Mouse (Mus musculus) limb, embryonic 14.5 days (tissue): ENCODE measurements at regions not wholly inside any gene's neighbourhood (a gene's known extent, or its start where the extent isn't known, plus 50 kb on each side); places are given as distances from the start of the nearest gene placed in this dataset.

ENCODE experiments used
- ATAC-seq: fragments of 200-750 bp; cut with Nextera tagmentation; 2 replicates; pipeline ENCODE4 v1.8.0; 2017; ENCODE audit warnings: low read depth, moderate number of reproducible peaks, moderate TSS enrichment; ENCODE audit not compliant: low FRiP score
- DNase-seq: peaks from one replicate; pipeline ENCODE4 v3.0.0-alpha.2; 2015; ENCODE audit warnings: low spot score
- H3K27ac ChIP-seq: fragments of 300-500 bp; sonication (generic); replicated peaks from 2 replicates; pipeline ENCODE4 v1.5.1; 2014; ENCODE audit warnings: low read depth, mild to moderate bottlenecking, low read length, moderate library complexity, mixed read lengths
- H3K27me3 ChIP-seq: fragments of 300-500 bp; sonication (generic); 2 replicates; pipeline ENCODE4 v1.6.1; 2014; ENCODE audit warnings: low read length, mixed read lengths; ENCODE audit not compliant: control insufficient read depth, insufficient read depth
- H3K36me3 ChIP-seq: fragments of 300-500 bp; sonication (generic); 2 replicates; pipeline ENCODE4 v1.6.1; 2014; ENCODE audit warnings: mild to moderate bottlenecking, low read length, moderate library complexity, mixed read lengths; ENCODE audit not compliant: control insufficient read depth, insufficient read depth
- H3K4me1 ChIP-seq: fragments of 300-500 bp; sonication (generic); 2 replicates; pipeline ENCODE4 v1.6.1; 2014; ENCODE audit warnings: antibody characterized with exemption, low read length, mixed read lengths; ENCODE audit not compliant: control insufficient read depth, insufficient read depth
- H3K4me2 ChIP-seq: fragments of 300-500 bp; sonication (generic); replicated peaks from 2 replicates; pipeline ENCODE4 v1.6.1; 2014; ENCODE audit warnings: low read depth, mild to moderate bottlenecking, low read length, moderate library complexity; ENCODE audit not compliant: severe bottlenecking
- H3K4me3 ChIP-seq: fragments of 300-500 bp; sonication (generic); replicated peaks from 2 replicates; pipeline ENCODE4 v1.5.1; 2014; ENCODE audit warnings: low read length
- H3K9ac ChIP-seq: fragments of 300-500 bp; sonication (generic); 2 replicates; pipeline ENCODE4 v1.6.1; 2014; ENCODE audit warnings: mild to moderate bottlenecking, low read depth, low read length, moderate library complexity; ENCODE audit not compliant: severe bottlenecking
- H3K9me3 ChIP-seq: fragments of 300-500 bp; sonication (generic); 2 replicates; pipeline ENCODE4 v1.6.1; 2016; ENCODE audit warnings: low read length; ENCODE audit not compliant: control insufficient read depth
- POLR2A ChIP-seq: fragments of 200-500 bp; IDR thresholded peaks from 2 replicates; pipeline ENCODE4 v1.8.0; 2012; ENCODE audit warnings: inconsistent platforms, mild to moderate bottlenecking, moderate library complexity, borderline replicate concordance; ENCODE audit not compliant: insufficient read depth, insufficient read length; ENCODE audit errors: extremely low read depth
- WGBS: fragments of 180-500 bp; shearing (Covaris S2); extraction: QIAGEN DNeasy Blood & Tissue Kit; methylation state at CpG from one replicate; pipeline ENCODE4 v1.1.7; 2014; 5-methylcytosine and 5-hydroxymethylcytosine counted together

- H3K9ac ChIP-seq = peak overlapping the region; percentile 6; the same call in 1 of the 2 replicates
- peaks cover 24% of the 10 kb centered on the region for H3K4me1 ChIP-seq
Measured at GRCm38 (mm10) chr13:107847179-107848012, 196.8 kb upstream of the Smim15 start.

GRCm38 (mm10) chr13:107846621-107847178, 197.5 kb upstream of the Smim15 start:
- H3K27me3 ChIP-seq = no peaks in the 10 kb centered on the region
- WGBS = 24% methylated on average over 10 of the region's 10 CpGs
- peak overlapping the region; percentile 6; the same call in 1 of the 2 replicates for H3K9ac ChIP-seq
- TF ChIP-seq POLR2A = no peak
- peak; percentile 88 for ATAC-seq
- no peaks in the 10 kb centered on the region for H3K36me3 ChIP-seq
- peaks cover 24% of the 10 kb centered on the region for H3K4me1 ChIP-seq
- peak overlapping the region; percentile 41 for H3K4me2 ChIP-seq
- H3K9me3 ChIP-seq = no peaks in the 10 kb centered on the region
- peak overlapping the region; percentile 40; the same call in 1 of the 2 replicates for H3K27ac ChIP-seq
- DNase-seq = peak; percentile 70
- H3K4me3 ChIP-seq = peak overlapping the region; percentile 4

More at GRCm38 (mm10) chr13:107847179-107848012, 196.8 kb upstream of the Smim15 start:
- Histone ChIP-seq H3K36me3 (no peaks in the 10 kb centered on the region), H3K4me3 (peak overlapping the region; percentile 4), H3K27me3 (no peaks in the 10 kb centered on the region), H3K4me2 (peak overlapping the region; percentile 41), H3K9me3 (no peaks in the 10 kb centered on the region), H3K27ac (peak overlapping the region; percentile 40; the same call in 1 of the 2 replicates)
- ATAC-seq = no peak
- TF ChIP-seq POLR2A = no peak
- no peak for DNase-seq
- 35% methylated on average over 18 of the region's 18 CpGs for WGBS

DNA sequence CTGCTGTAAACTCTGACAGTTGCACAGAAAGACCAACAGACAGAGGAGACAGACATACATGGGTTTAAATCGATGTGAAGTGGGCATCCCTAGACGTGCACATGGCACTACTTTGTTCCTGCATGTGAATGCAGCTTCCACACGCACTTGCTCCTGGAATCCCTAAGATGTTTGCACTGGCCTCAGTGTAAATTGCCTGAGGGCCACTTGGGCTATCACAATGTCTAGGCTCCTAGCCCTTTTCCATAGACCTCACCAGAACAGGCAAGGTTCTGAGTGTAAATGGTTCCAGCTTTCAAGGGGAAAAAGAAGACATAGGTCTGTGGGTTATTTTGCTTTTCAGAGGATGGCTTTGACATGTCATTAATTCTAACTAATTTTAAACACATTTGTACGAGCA, 198.4 kb upstream of the Smim15 start:
- Histone ChIP-seq H3K9ac (no peak overlapping the region), H3K36me3 (no peaks in the 10 kb centered on the region), H3K27me3 (no peaks in the 10 kb centered on the region), H3K4me2 (0 out of 2 replicates have a peak overlapping the region, but pooled peaks have one; percentile 41), H3K9me3 (no peaks in the 10 kb centered on the region), H3K4me3 (no peak overlapping the region), H3K4me1 (peaks cover 24% of the 10 kb centered on the region), H3K27ac (no peak overlapping the region)
- DNase-seq = no peak
- WGBS = 47% methylated on average over 4 of the region's 4 CpGs
- ATAC-seq = no peak
- TF ChIP-seq POLR2A = no peak

DNA sequence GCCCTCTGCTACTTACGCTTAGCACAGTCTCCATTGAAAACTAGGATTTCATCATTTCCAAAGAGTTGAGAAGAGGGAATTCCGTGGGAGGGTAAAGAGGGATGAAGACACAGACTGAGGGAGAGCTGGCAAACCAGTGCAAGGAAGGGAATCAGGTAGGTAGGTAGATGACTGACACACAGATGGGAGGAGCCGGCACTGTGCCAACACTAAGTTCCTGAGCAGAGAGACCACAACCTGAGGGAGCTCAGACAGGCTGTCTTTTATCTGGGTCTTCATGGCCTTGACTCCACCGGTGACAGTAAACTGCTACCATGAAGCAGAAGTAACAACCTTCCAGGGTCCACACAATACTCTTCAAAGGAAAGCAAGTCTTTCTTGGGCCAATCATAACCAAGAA, 200.2 kb upstream of the Smim15 start:
- no peak overlapping the region for H3K9ac ChIP-seq
- H3K27me3 ChIP-seq = no peaks in the 10 kb centered on the region
- ATAC-seq = no peak
- 86% methylated on average over 4 of the region's 4 CpGs for WGBS
- no peak for TF ChIP-seq POLR2A
- DNase-seq = no peak
- no peaks in the 10 kb centered on the region for H3K36me3 ChIP-seq
- H3K9me3 ChIP-seq = no peaks in the 10 kb centered on the region
- H3K27ac ChIP-seq = no peak overlapping the region
- H3K4me3 ChIP-seq = no peak overlapping the region
- H3K4me1 ChIP-seq = peaks cover 24% of the 10 kb centered on the region
- no peak overlapping the region for H3K4me2 ChIP-seq

- no peak for TF ChIP-seq POLR2A
- DNase-seq (no peak), ATAC-seq (no peak)
- Histone ChIP-seq H3K27ac (no peak overlapping the region), H3K9me3 (no peaks in the 10 kb centered on the region), H3K9ac (no peak overlapping the region), H3K4me3 (no peak overlapping the region), H3K4me1 (peaks cover 13% of the 10 kb centered on the region), H3K4me2 (no peak overlapping the region), H3K27me3 (no peaks in the 10 kb centered on the region), H3K36me3 (no peaks in the 10 kb centered on the region)
- 80% methylated on average over 9 of the region's 9 CpGs for WGBS
Measured at GRCm38 (mm10) chr13:107838126-107838715, 206.0 kb upstream of the Smim15 start.
